Mouse (Mus musculus): ENCODE data around the gene Klrc1.

GRCm38 (mm10) chr6:129713566-129713965 is 34.8 kb upstream of the Klrc1 start:
- no peak for TF ChIP-seq POLR2A (IDR thresholded peaks at IDR 0.05; ENCODE audit: borderline replicate concordance, low read depth, low read length)
- TF ChIP-seq CTCF (IDR thresholded peaks at IDR 0.05; ENCODE audit: low read depth, low read length): no peak

Measured in bone marrow macrophage, adult 2 months (primary cell).